Mouse (Mus musculus) MEL (cell line): Measurements from ENCODE around the gene Plekhh3. TPM values are rescaled to one million over a fixed set of nuclear protein-coding genes. Genes with fewer than 3 reads are reported as not detected.
A peak's percentile ranks its signal among the peaks of the same experiment; 100 is the strongest.

Source experiments
- DNase-seq: peaks from one replicate; pipeline ENCODE4 v3.0.0; 2011; ENCODE audit warnings: low read depth, low spot score
- H3K27ac ChIP-seq: 2 replicates; pipeline ENCODE4 v1.5.1; 2012; ENCODE audit warnings: low read depth, mild to moderate bottlenecking, control low read depth, low read length, moderate library complexity; ENCODE audit not compliant: control insufficient read depth
- H3K27me3 ChIP-seq, 2 experiments: fragments of 150-350 bp in 1 of 2; sonication (generic) in 1 of 2; 2 replicates each; pipeline ENCODE4 v1.6.1; 2012; ENCODE audit warnings: low read length in 2 of 2, mild to moderate bottlenecking in 2 of 2, improper control_type of control experiment in 1 of 2, moderate library complexity in 1 of 2; ENCODE audit not compliant: insufficient read depth in 2 of 2, control insufficient read depth in 1 of 2
- H3K36me3 ChIP-seq, 2 experiments: 2 replicates each; pipeline ENCODE4 v1.6.1; 2012 to 2014; ENCODE audit warnings: low read length in 2 of 2, improper control_type of control experiment in 1 of 2, inconsistent platforms in 1 of 2, mild to moderate bottlenecking in 1 of 2; ENCODE audit not compliant: insufficient read depth in 2 of 2, control insufficient read depth in 1 of 2
- H3K4me1 ChIP-seq, 2 experiments: fragments of 150-350 bp in 1 of 2; sonication (generic) in 1 of 2; 2 replicates each; pipeline ENCODE4 v1.6.1; 2012; ENCODE audit warnings: low read length in 2 of 2, improper control_type of control experiment in 1 of 2, mild to moderate bottlenecking in 1 of 2; ENCODE audit not compliant: insufficient read depth in 2 of 2, control insufficient read depth in 1 of 2
- H3K4me3 ChIP-seq, 2 experiments: fragments of 150-350 bp in 1 of 2; sonication (generic) in 1 of 2; 2 replicates each; pipeline ENCODE4 v1.5.1; 2012; ENCODE audit warnings: low read depth in 2 of 2, low read length in 2 of 2, mild to moderate bottlenecking in 2 of 2, moderate library complexity in 2 of 2, control low read depth in 1 of 2, improper control_type of control experiment in 1 of 2; ENCODE audit not compliant: control insufficient read depth in 1 of 2, insufficient read depth in 1 of 2
- H3K79me2 ChIP-seq: 2 replicates; pipeline ENCODE4 v1.6.1; 2012; ENCODE audit warnings: mild to moderate bottlenecking, low read length, moderate library complexity; ENCODE audit not compliant: control insufficient read depth, poor library complexity, insufficient read depth
- H3K9ac ChIP-seq: 2 replicates; pipeline ENCODE4 v1.6.1; 2012; ENCODE audit warnings: low read depth, mild to moderate bottlenecking, control low read depth, low read length, moderate library complexity; ENCODE audit not compliant: control insufficient read depth, poor library complexity, severe bottlenecking
- H3K9me3 ChIP-seq: fragments of 150-350 bp; sonication (generic); replicated peaks from 2 replicates; pipeline ENCODE4 v1.6.1; 2012; ENCODE audit warnings: mild to moderate bottlenecking, low read length, improper control_type of control experiment, moderate library complexity; ENCODE audit not compliant: insufficient read depth
- BHLHE40 ChIP-seq: IDR thresholded peaks from 2 replicates; pipeline ENCODE4 v1.6.1; 2012; ENCODE audit warnings: low read depth, mild to moderate bottlenecking, inconsistent platforms, low read length, improper control_type of control experiment, borderline replicate concordance
- CHD1 ChIP-seq: IDR thresholded peaks from 2 replicates; pipeline ENCODE4 v1.6.1; 2012; ENCODE audit warnings: low read depth, mild to moderate bottlenecking, inconsistent platforms, low read length, improper control_type of control experiment
- CHD2 ChIP-seq: IDR thresholded peaks from 2 replicates; pipeline ENCODE4 v1.6.1; 2011; ENCODE audit warnings: low read length, improper control_type of control experiment
- EP300 ChIP-seq, 2 experiments: IDR thresholded peaks; 2 replicates each; pipeline ENCODE4 v1.6.1; 2011; ENCODE audit warnings: improper control_type of control experiment in 2 of 2, low read length in 2 of 2, low read depth in 1 of 2, mild to moderate bottlenecking in 1 of 2
- ETS1 ChIP-seq: IDR thresholded peaks from 2 replicates; pipeline ENCODE4 v1.6.1; 2012; ENCODE audit warnings: low read depth, mild to moderate bottlenecking, inconsistent platforms, low read length, improper control_type of control experiment, moderate library complexity
- HCFC1 ChIP-seq: IDR thresholded peaks from 2 replicates; pipeline ENCODE4 v1.6.1; 2012; ENCODE audit warnings: low read depth, mild to moderate bottlenecking, inconsistent platforms, low read length, improper control_type of control experiment, moderate library complexity
- KAT2A ChIP-seq: conservative IDR thresholded peaks from 2 replicates; pipeline ENCODE4 v1.6.1; 2012; ENCODE audit warnings: low read depth, low read length, improper control_type of control experiment, inconsistent platforms
- MAX ChIP-seq: IDR thresholded peaks from 2 replicates; pipeline ENCODE4 v1.6.1; 2011; ENCODE audit warnings: low read length, improper control_type of control experiment
- MAZ ChIP-seq: IDR thresholded peaks from 2 replicates; pipeline ENCODE4 v1.6.1; 2012; ENCODE audit warnings: low read depth, mild to moderate bottlenecking, inconsistent platforms, low read length, improper control_type of control experiment
- MXI1 ChIP-seq: IDR thresholded peaks from 2 replicates; pipeline ENCODE4 v1.6.1; 2011; ENCODE audit warnings: mild to moderate bottlenecking, low read depth, low read length, improper control_type of control experiment
- MYB ChIP-seq: IDR thresholded peaks from 2 replicates; pipeline ENCODE4 v1.6.1; 2011; ENCODE audit warnings: mild to moderate bottlenecking, low read depth, low read length, improper control_type of control experiment
- MYC ChIP-seq: IDR thresholded peaks from 2 replicates; pipeline ENCODE4 v1.6.1; 2011; ENCODE audit warnings: low read depth, mild to moderate bottlenecking, low read length, improper control_type of control experiment, moderate library complexity
- NELFE ChIP-seq: IDR thresholded peaks from 2 replicates; pipeline ENCODE4 v1.6.1; 2011; ENCODE audit warnings: low read depth, low read length, improper control_type of control experiment
- NRF1 ChIP-seq: IDR thresholded peaks from 2 replicates; pipeline ENCODE4 v1.6.1; 2014; ENCODE audit warnings: low read depth, mild to moderate bottlenecking, inconsistent platforms, low read length, improper control_type of control experiment, moderate library complexity; ENCODE audit not compliant: poor library complexity, insufficient read depth, severe bottlenecking
- POLR2A ChIP-seq, 2 experiments: IDR thresholded peaks; 2 replicates each; pipeline ENCODE4 v1.6.1; 2011 to 2012; ENCODE audit warnings: low read length in 2 of 2, mild to moderate bottlenecking in 2 of 2, control low read depth in 1 of 2, improper control_type of control experiment in 1 of 2, low read depth in 1 of 2, moderate library complexity in 1 of 2; ENCODE audit not compliant: control insufficient read depth in 1 of 2, insufficient read depth in 1 of 2, poor library complexity in 1 of 2
- POLR2AphosphoS2 ChIP-seq: IDR thresholded peaks from 2 replicates; pipeline ENCODE4 v1.6.1; 2011; ENCODE audit warnings: low read length, improper control_type of control experiment
- RAD21 ChIP-seq: IDR thresholded peaks from 2 replicates; pipeline ENCODE4 v1.6.1; 2011; ENCODE audit warnings: mild to moderate bottlenecking, low read depth, low read length, improper control_type of control experiment
- TCF12 ChIP-seq: IDR thresholded peaks from 2 replicates; pipeline ENCODE4 v1.6.1; 2014; ENCODE audit warnings: low read depth, mild to moderate bottlenecking, inconsistent platforms, low read length, improper control_type of control experiment, moderate library complexity
- UBTF ChIP-seq: IDR thresholded peaks from 2 replicates; pipeline ENCODE4 v1.6.1; 2012; ENCODE audit warnings: low read depth, mild to moderate bottlenecking, inconsistent platforms, low read length, improper control_type of control experiment, moderate library complexity, borderline replicate concordance; ENCODE audit not compliant: insufficient read depth
- USF1 ChIP-seq: IDR thresholded peaks from 2 replicates; pipeline ENCODE4 v1.6.1; 2014; ENCODE audit warnings: low read depth, mild to moderate bottlenecking, inconsistent platforms, low read length, improper control_type of control experiment, moderate library complexity
- USF2 ChIP-seq, 2 experiments: IDR thresholded peaks; 2 replicates each; pipeline ENCODE4 v1.6.1; 2011 to 2012; ENCODE audit warnings: improper control_type of control experiment in 2 of 2, low read length in 2 of 2, borderline replicate concordance in 1 of 2, inconsistent platforms in 1 of 2, low read depth in 1 of 2, mild to moderate bottlenecking in 1 of 2; ENCODE audit not compliant: insufficient read depth in 1 of 2
- ZC3H11A ChIP-seq: IDR thresholded peaks from 2 replicates; pipeline ENCODE4 v1.6.1; 2012; ENCODE audit warnings: low read depth, mild to moderate bottlenecking, inconsistent platforms, low read length, improper control_type of control experiment
- ZKSCAN1 ChIP-seq: IDR thresholded peaks from 2 replicates; pipeline ENCODE4 v1.6.1; 2012; ENCODE audit warnings: low read depth, mild to moderate bottlenecking, inconsistent platforms, low read length, improper control_type of control experiment, moderate library complexity
- ZMIZ1 ChIP-seq: IDR thresholded peaks from 2 replicates; pipeline ENCODE4 v1.6.1; 2012; ENCODE audit warnings: low read depth, mild to moderate bottlenecking, inconsistent platforms, low read length, improper control_type of control experiment, moderate library complexity
- polyA plus RNA-seq, 2 experiments: library from polyadenylated mRNA; stranded (reverse) in 1 of 2; unstranded in 1 of 2; fragments of >175 nt in 1 of 2; fragments of >200 nt in 1 of 2; gene quantifications; 2 replicates each; pipeline versions ENCODE4 v1.2.1 to v1.2.4; 2012; ENCODE audit warnings: low replicate concordance in 2 of 2, low read depth in 1 of 2; ENCODE audit not compliant: insufficient read length in 2 of 2, insufficient read depth in 1 of 2, missing spikeins in 1 of 2
- total RNA-seq: library from RNA; depleted of rRNA; stranded (reverse); fragments of 300-350 nt; gene quantifications from 2 replicates; pipeline ENCODE4 v1.2.3, GENCODE M21; 2012; rRNA removed

The Plekhh3 gene
- total RNA-seq (0.81 and 1.4 TPM in 2 replicates), polyA plus RNA-seq (1 to 10 TPM in 1 of 2 experiments, not detected in 1; 1.5 TPM)

GRCm38 (mm10) chr11:101170811-101171610 is at the start of gene Plekhh3:
TSS of gene Plekhh3 (minus strand) at chr11:101171351.
- H3K4me1 ChIP-seq: peaks cover 0 to 19% of the 10 kb centered on the region in 2 experiments; a peak in 2 of 4 replicates
- H3K9me3 ChIP-seq: no peaks in the 10 kb centered on the region
- H3K27me3 ChIP-seq: peaks cover 0 to 4% of the 10 kb centered on the region in 2 experiments; a peak in 2 of 4 replicates
- peak within 1 kb of the TSS; percentile 77 for H3K9ac ChIP-seq
- H3K79me2 ChIP-seq: no peaks in the 10 kb centered on the region; the same call in 1 of the 2 replicates
- TF ChIP-seq POLR2AphosphoS2: no peak
- no peak for TF ChIP-seq CHD2
- TF ChIP-seq EP300 (IDR thresholded peaks at IDR 0.05; ENCODE audit: low read depth in 1 of 2, low read length in 2 of 2): 0 out of 4 replicates have a peak, but pooled peaks of 1 of the 2 experiments have one; percentile 4
- TF ChIP-seq NELFE: no peak
- TF ChIP-seq BHLHE40: no peak
- 0 out of 2 replicates have a peak, but pooled peaks have one; percentile 20 for TF ChIP-seq MXI1
- no peak for TF ChIP-seq UBTF
- TF ChIP-seq NRF1: peak; percentile 8; the same call in 1 of the 2 replicates
- TF ChIP-seq RAD21: no peak
- TF ChIP-seq USF1: peak; percentile 86
- TF ChIP-seq TCF12: 0 out of 2 replicates have a peak, but pooled peaks have one; percentile 22
- peak; percentile 31; the same call in 1 of the 2 replicates for TF ChIP-seq ETS1
- peak; percentile 99 for TF ChIP-seq MAZ
- peak; percentile 43 to 53; a peak in 1 of 4 replicates for TF ChIP-seq POLR2A (IDR thresholded peaks at IDR 0.05; ENCODE audit: control insufficient read depth in 1 of 2, insufficient read depth in 1 of 2, low read depth in 1 of 2, low read length in 2 of 2, poor library complexity in 1 of 2)
- TF ChIP-seq USF2 (IDR thresholded peaks at IDR 0.05; ENCODE audit: borderline replicate concordance in 1 of 2, insufficient read depth in 1 of 2, low read depth in 1 of 2, low read length in 2 of 2): no peak
- no peak for TF ChIP-seq MYC
- no peak for TF ChIP-seq ZKSCAN1
- TF ChIP-seq HCFC1: no peak
- TF ChIP-seq MAX: no peak
- TF ChIP-seq ZC3H11A: no peak
- no peak for TF ChIP-seq ZMIZ1
- TF ChIP-seq CHD1: no peak
- no peak for TF ChIP-seq KAT2A
- TF ChIP-seq MYB: no peak
- peak within 1 kb of the TSS; percentile 79 to 87 for H3K4me3 ChIP-seq
- no peak within 1 kb of the TSS for H3K27ac ChIP-seq
- H3K36me3 ChIP-seq: peaks cover 0 to 6% of the 10 kb centered on the region in 2 experiments; a peak in 2 of 4 replicates
- peak; percentile 100 for DNase-seq
